Mouse (Mus musculus): Measurements from ENCODE around the gene 3110009E18Rik.

- no peak for TF ChIP-seq CTCF (conservative IDR thresholded peaks at IDR 0.05; ENCODE audit: insufficient read depth, insufficient read length, low read depth, low read length)
- no peak for TF ChIP-seq POLR2A (IDR thresholded peaks at IDR 0.05; ENCODE audit: low read depth, low read length)
Measured at GRCm38 (mm10) chr1:120193586-120193985, 72.6 kb downstream of the 3110009E18Rik start.
